In the genomic region with DNA sequence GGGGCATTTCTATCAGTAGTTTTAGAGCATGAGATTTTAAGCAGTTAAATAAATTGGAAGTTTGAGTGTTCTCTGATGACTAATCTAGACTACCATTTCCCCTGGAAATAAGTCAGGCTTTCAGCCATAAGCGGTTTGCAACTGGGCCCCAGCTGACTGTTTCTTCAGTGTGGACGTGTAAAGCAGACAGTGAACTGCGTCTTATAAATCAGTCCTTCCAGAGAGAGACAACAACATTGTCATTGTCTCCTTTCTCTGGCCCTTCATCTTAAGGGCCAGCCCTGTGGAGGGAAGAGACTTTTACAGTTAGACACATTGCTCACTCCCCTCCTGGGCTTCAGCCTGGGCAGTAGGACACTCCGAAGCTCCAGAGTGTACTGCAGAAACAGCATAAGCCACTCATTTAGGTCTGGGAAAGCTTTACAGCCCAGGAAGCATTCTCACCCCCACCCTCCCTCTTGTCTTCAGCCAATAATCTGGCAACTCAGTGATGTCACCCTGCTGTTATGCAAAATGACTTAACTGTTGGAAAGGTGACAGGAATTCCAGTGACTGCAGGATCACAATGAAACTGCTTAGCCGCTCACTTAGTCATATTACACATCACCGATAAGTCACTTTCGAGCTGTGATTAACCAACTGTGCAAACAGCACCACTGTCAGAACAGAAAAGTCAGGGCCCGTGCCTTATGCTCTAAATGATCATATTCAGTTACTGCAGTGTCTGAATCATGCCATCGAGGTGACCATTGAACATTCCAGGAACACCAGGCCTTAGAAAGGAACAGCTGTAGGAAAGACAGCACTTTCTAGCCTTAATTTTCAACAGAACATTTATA, we compare ENCODE assay signal across 9 mouse cellular contexts. TPM values are rescaled to one million over a fixed set of nuclear protein-coding genes. Genes with fewer than 3 reads are reported as not detected.
A peak's percentile ranks its signal among the peaks of the same experiment; 100 is the strongest.
DNase-seq lines count a peak whose midpoint lies in the region; ATAC-seq lines count a peak whose summit lies in the region.
"Had no signal": no experiment of that assay in that cellular context is flagged by ENCODE, and none has a peak within 500 bp of the region (broad histone marks: within the 10 kb centered on the region; RNA-seq: fewer than 3 reads in every experiment).

No protein-coding gene starts in this region.

- peak; percentile 25 to 45 for DNase-seq in adrenal gland, adult 18-20 months (ENCODE audit: low spot score in 2 of 2)
- DNase-seq in gastrocnemius, postnatal 36 days: peak; percentile 19 to 24
- DNase-seq in intestine, embryonic 14.5 days (ENCODE audit: low spot score): peak; percentile 70
- DNase-seq in left cerebral cortex, postnatal 14 days (ENCODE audit: low spot score in 2 of 2): peak; percentile 5 to 53
- DNase-seq in mesoderm, embryonic 11.5 days (ENCODE audit: low read depth, low spot score): peak; percentile 79
- peak; percentile 62 for DNase-seq in telencephalon, adult 2 months (ENCODE audit: low read depth, low spot score)
- no peak for DNase-seq in thymus, postnatal 0 days (ENCODE audit: low spot score)

- H3K9me3 ChIP-seq in intestine, embryonic 14.5 days (ENCODE audit: control insufficient read depth, low read length): no peaks in the 10 kb centered on the region

- intact Hi-C loops in gastrocnemius, postnatal 36 days (cut with DNase I): no loop called here
- intact Hi-C loops in left cerebral cortex, postnatal 14 days (cut with DNase I): no loop called here

- WGBS in intestine, embryonic 14.5 days: 7% methylated on average over 9 of the region's 9 CpGs

- no peaks in the 10 kb centered on the region for H3K36me3 ChIP-seq in intestine, embryonic 14.5 days (ENCODE audit: control insufficient read depth, insufficient read depth, low read length)

- ATAC-seq in common myeloid progenitor, adult 5-6 weeks (replicated peaks; ENCODE audit: low read depth, poor library complexity, severe bottlenecking): peak; percentile 58; the same call in 1 of the 2 replicates
- ATAC-seq in intestine, embryonic 14.5 days (replicated peaks; ENCODE audit: low FRiP score, low TSS enrichment, low read depth): peak; percentile 95

- peaks cover 26% of the 10 kb centered on the region for H3K4me1 ChIP-seq in intestine, embryonic 14.5 days (replicated peaks; ENCODE audit: control insufficient read depth, insufficient read depth, low read length)

- H3K4me2 ChIP-seq in intestine, embryonic 14.5 days (ENCODE audit: low read length): peak overlapping the region; percentile 41

- H3K27ac ChIP-seq in intestine, embryonic 14.5 days (ENCODE audit: low read depth): peak overlapping the region; percentile 80

- no peak overlapping the region for H3K4me3 ChIP-seq in intestine, embryonic 14.5 days (ENCODE audit: low read depth, low read length)
- H3K4me3 ChIP-seq: erythroblast, embryonic 14.5 days had no signal

- peak overlapping the region; percentile 29 for H3K9ac ChIP-seq in intestine, embryonic 14.5 days (ENCODE audit: low read length)

- no peaks in the 10 kb centered on the region for H3K27me3 ChIP-seq in intestine, embryonic 14.5 days (replicated peaks; ENCODE audit: control insufficient read depth, insufficient read depth, low read length)

RNA-seq across cellular contexts. Expression of a gene that starts 42.2 kb away (rescaled TPM):
- total RNA-seq in adrenal gland, adult 18-20 months (2021): 10 to 100 TPM; 35.6 to 38.1 TPM
- 20.0 and 20.1 TPM in 2 replicates for total RNA-seq in common myeloid progenitor, adult 5-6 weeks (2017)
- total RNA-seq in gastrocnemius, postnatal 36 days (2021): 10 to 100 TPM; 19.9 to 21.9 TPM
- 15.0 TPM in 2 replicates for polyA plus RNA-seq in intestine, embryonic 14.5 days (2014; fragmentation: Nextera tagmentation; extraction: Ambion mirVana)
- 10 to 100 TPM; 34.7 to 35.6 TPM for total RNA-seq in left cerebral cortex, postnatal 14 days (2021)
- polyA plus RNA-seq in thymus, postnatal 0 days (2015; fragmentation: Nextera tagmentation; extraction: Ambion mirVana): 7.2 and 9.6 TPM in 2 replicates
